Mouse (Mus musculus) adrenal gland, adult (tissue): ENCODE data around the gene Lrrc9.

ENCODE experiments used
- DNase-seq, 2 experiments: peaks; one replicate each; pipeline ENCODE4 v3.0.0; 2022 to 2023; ENCODE audit warnings: low spot score in 1 of 2; ENCODE audit not compliant: inconsistent age in 2 of 2

Gene Lrrc9

DNA sequence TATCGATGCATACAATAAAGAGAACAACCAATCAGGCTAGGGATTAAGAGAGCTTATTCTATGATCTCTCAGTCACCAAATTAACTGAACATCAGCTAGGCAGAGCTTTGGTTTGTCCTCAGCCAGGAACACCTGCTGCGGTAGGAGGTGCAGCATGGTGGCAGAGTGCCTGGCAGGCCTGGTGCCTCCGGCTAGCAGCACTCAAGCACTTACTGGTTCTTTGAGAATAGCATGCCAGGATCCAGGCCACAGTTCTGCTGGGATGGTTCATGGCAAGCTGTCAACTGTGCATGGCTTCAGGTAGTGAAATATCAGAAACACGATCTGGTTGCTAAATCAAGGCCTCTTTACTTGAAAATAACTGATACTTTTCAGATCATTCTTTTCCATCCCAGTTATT, 26.1 kb downstream of the Lrrc9 start:
- peak in 1 of 2 experiments; percentile 38 for DNase-seq

GRCm38 (mm10) chr12:72476773-72477450, 35.2 kb downstream of the Lrrc9 start:
- peak; percentile 74 to 94 for DNase-seq

DNA sequence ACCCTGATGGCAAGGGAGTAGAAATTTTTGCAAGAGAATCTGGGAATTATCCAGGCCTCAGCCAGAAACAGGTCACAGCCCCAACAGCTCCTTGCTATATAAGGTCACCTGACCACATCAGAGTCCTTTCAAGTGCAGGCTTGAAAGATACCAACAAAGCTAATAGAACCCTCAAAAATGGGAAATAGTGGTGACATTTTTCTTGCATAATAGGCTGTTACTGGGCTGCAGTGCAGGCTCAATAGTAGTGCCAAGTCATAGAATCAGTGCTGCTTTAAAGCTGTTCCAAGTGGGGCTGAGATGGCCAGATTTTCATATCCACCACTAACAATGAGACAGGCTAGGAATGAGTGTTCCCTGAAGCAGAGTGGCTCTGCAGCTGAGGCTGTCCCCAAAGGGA, 40.6 kb downstream of the Lrrc9 start:
- peak in 1 of 2 experiments; percentile 62 for DNase-seq

DNA sequence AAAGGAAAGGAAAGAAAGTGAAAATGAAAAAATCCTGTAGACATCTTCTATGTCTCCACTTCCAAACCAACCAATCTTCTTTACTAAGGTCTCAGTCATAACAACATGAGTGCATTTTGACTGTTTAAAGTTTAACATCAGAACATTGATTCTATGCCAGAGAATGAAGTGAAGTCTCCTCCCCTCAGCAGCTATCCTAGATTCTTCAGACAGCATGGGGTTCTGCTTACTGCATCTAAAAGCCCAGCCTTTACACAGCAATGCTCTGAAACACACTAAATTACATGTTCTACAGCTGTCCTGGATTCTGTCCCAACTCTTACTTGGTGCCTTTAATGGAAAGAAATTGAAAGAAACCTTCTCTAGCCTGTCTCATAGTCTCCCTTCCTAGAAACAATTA, 43.2 kb downstream of the Lrrc9 start:
- DNase-seq, result no peak

DNA sequence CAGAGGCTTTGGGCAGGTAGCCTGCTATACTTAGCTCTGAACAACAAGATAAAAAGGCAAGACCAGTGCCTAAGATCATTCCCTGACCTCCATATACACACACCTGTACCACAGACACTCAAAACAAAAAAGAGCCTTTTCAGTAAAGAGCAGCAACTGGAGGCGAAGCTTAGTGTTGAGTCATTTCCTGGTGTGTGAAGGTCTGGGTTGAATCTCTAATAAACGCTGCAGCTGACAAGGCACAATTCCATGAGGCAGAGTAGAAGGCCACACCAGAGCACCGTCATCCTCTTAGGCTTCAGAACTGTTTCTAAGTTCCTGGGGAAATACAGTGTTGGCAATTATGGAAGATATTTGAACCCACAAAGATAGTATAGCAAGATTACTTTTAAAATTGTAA, 45.8 kb downstream of the Lrrc9 start:
- peak; percentile 37 to 81 for DNase-seq

DNA sequence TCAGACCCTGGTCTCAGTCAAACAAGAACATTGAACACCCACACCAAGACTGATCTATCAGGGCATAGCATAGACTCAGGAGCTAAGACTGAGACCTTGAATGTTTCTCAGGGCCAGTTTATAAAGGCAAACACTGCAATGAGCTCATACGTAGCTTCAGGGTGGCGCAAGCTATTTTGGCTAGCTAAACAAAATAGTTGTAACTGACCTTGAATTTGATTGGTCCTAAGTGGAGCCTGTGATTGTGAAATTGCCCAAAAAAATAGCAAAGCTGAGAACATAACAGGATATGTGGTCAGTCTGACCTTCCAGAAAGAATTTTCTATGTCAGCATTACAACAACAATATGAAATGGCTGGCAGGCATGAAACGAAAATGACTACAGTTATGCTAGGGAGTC, 48.3 kb downstream of the Lrrc9 start:
- DNase-seq, result peak; percentile 58 to 88

- peak in 1 of 2 experiments; percentile 44 for DNase-seq
These were observed 49.5 kb downstream of the Lrrc9 start for GRCm38 (mm10) chr12:72491063-72491719.

DNA sequence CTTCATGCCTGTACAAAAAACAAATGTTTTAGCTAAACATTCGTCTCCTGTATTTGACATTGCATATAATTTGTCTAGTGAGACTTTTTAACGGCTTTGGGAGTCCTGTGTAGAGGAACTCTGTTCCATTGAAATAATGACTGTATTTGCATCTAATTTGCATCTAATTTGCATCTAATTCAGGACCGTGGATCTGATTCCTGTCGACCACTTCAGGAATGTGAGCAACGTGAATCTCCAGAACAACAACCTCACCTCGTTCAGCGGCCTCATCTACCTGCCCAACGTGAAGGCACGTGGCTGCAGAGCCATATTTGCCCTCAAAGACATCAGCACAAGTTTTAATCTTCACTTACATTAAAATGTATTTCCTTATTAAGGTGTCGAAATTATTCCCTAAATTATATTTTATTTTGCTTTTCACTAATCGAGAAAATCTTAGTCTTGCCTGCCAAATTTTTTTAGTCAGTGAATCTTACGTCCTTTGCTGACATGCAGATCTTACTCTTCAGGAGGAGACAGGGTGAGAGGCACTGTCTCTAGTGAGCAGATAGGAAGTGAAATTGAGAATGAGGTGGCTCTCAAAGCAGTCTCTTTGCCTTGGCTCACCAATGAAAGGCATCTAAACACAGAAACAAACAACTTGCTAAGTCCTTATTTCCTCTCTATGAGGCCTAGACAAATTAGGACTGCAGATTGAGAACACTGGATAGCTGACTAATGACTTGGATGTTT, 55.4 kb downstream of the Lrrc9 start:
- DNase-seq, result no peak

DNA sequence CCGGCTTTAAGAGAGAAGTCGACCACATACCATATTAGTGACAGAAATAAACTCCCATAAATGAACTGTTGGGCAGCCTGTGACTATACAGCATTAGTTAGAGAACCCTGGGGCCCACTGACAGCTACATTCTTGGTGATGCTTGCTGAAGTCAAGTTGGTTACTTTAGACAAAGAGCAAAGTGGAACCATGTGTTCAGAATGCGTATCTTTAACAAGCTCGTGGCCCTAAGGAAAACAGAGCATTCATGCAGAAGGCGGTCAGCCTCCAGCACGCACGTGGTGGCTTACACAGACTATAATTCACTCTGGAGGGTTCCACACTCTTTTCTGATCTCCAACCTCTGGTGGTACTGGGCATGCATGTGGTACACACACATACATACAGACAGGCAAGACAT, 67.9 kb downstream of the Lrrc9 start:
- DNase-seq, result no peak

GRCm38 (mm10) chr12:72515446-72515845, 73.8 kb downstream of the Lrrc9 start:
- DNase-seq, result peak in 1 of 2 experiments; percentile 55

GRCm38 (mm10) chr12:72518114-72518728, 76.6 kb downstream of the Lrrc9 start:
- DNase-seq, result no peak

DNA sequence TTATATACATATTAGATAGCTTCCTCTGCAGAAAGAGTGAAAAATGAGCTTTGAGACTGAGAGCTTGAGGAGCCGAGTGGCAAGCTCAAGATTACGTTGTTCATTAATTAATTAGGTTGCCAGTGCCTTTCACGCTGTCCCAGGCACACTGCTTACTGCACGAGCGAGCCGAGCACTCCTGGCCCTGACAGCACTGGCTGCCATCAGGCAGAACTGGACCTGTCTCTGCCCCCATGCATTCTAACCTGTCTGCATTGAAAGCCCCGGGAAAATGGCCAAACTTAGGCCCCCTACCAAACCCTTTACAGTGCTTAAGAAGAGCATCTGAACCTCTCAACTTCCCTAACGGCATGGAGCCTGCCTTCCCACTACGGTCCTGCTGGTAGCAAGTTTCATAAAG, 77.7 kb downstream of the Lrrc9 start:
- DNase-seq, result no peak

DNA sequence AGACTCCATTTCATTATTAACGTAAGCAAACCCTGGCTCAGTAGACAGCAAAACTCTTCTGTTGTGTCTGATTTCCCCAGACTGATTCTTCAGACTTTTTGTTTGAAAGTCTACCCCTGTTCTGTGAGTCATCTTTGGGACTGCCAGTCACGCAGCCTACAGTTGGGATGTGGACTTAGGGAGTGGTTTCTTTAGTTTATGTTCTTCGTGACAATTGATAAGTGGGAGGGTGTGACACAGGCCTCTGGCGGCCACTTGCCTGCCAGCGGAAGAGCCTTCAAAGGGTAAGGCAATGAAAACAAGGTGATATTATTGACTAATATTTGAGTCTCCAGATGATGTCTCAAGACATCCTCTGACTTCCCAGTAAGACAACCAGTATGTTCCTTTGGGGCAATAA, 78.2 kb downstream of the Lrrc9 start:
- no peak for DNase-seq

DNA sequence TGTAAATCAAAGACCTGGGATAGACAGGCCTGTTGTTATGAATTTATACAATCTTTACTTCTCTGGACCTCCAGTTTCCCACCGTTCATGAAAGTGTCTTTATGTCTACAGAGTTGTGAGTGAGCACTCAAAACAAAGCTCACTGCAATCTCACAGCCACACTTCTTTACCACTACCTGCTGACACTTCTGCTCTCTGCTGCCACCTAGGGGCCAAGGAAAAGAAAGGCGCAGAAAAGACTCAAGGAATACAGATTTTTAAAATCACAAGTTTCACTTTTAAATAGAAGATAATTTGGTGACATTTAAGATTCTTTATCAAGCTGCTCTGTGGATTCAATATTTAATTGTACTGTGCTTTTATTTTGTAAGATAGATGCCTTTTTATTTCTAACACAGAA, 79.0 kb downstream of the Lrrc9 start:
- peak; percentile 55 to 82 for DNase-seq

GRCm38 (mm10) chr12:72525588-72525987, 83.9 kb downstream of the Lrrc9 start:
- DNase-seq, result no peak

DNA sequence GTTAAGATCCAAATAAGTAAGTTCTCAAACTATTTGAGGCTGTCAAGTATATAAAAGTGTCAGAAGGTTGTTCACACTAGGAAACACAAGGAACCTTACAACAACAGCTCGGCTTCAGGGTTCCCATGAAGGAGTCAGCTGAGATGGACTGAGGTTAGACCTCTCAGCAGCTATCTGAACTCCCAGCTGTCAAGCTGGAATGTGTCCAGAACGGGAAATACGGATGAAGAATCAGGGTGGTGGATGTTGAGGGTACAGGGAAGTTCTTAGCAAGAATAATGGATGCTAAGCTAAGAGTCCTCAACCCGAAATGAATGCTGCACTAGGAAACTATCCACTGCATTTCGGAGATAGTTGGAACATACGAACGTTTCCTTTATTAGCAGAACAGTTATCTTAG, 90.6 kb downstream of the Lrrc9 start:
- no peak for DNase-seq

DNA sequence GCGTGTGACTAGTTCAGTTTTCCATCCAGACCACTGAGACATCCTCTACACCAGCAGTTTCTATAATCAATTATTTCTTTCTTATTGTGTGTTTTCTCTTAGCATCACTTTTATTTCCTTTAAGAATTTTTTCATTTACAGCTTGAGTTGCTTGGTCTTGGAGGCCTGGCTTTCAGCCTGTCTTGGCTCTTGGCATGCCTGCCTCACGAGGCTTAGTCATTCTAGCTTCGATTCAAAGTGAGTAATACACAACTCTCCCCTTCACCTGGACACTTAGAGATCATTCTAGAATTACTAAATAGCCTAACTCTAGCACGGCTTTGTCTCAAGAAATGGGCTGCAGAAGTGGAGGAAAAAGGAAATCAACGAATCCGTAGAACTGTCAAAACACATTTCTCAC, 92.3 kb downstream of the Lrrc9 start:
- DNase-seq, result no peak

DNA sequence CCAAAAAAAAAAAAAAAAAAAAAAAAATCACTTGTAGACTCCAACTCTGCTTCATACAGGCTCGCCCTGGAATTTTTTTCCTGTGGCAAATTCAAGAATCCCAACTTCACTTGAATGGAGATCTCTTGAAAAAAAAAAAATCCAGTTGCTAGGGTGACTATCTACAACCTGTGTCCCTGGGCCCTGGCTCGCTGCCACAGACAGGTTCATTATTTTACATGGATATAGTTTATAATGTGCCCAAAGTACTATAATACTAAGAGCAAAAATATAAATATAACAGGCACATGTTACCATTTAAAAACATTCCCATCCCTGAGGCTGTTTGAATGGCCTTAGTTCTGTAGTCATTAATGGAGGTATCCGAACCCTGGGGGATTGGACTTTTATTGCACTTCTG, 93.9 kb downstream of the Lrrc9 start:
- no peak for DNase-seq

DNA sequence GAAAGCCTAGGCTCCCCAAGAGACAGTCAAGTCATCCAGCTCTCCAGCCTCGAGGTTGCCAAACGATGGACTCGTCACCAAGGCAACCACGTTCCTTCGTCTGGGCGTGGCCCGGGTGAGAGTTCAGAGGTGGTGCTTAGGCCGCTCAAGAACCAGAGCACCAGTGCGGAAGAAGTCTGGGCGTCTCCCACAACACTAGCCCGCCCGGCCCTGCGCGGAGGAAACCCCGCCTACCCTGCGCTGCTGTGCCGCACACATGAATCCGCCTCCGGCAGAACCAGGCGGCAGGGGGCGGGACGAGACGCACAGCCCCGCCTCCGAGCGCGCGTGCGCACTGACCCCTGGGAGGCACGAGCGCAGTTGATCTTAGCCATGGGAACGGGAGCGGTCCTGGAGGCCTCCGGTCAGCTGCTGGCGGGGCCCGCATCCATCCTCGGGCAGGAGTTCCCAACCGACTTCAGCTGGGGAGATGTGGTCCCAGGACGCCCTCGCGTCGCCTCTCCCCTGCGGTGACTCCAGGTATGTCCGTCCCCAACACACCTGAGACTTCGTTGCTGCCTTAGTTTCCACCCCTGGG, 94.4 kb downstream of the Lrrc9 start, which contains the start of gene Pcnx4:
Pcnx4 (plus strand) TSS at position 363 of the 577 bp plus-strand sequence.
- peak; percentile 98 to 99 for DNase-seq

DNA sequence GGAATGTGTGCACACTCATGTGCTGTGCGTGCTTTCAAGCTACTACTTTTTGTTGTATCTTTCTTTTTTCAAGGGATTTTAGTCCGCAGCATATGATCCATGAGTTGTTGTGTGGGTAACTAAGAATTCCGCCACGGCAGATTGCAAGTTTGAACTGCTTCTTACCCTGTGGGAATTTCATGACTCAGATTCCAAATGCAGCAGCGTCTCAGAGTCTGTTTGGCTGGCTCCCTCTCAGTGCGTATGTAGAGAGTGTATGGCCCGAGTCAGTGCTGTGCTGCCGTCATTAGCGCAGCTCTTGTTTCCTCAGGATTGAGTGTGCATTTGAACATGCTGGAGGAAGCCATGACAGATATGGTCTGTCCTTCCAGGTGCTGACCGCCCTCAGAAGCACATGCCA, 96.9 kb downstream of the Lrrc9 start:
- no peak for DNase-seq

- no peak for DNase-seq
These were observed 112.7 kb downstream of the Lrrc9 start for GRCm38 (mm10) chr12:72554347-72554746.
